Mouse (Mus musculus): ENCODE data around the gene Ugt1a6a.

- TF ChIP-seq POLR2A (IDR thresholded peaks at IDR 0.05; ENCODE audit: control insufficient read depth in 1 of 2, insufficient read depth in 1 of 2, low read depth in 1 of 2, low read length in 2 of 2, poor library complexity in 1 of 2) (no peak), CTCF (IDR thresholded peaks at IDR 0.05 in 2 of 3, conservative IDR thresholded peaks at IDR 0.05 in 1 of 3; ENCODE audit: control insufficient read depth in 1 of 3, insufficient read depth in 1 of 3, low read depth in 2 of 3, low read length in 3 of 3, poor library complexity in 1 of 3, severe bottlenecking in 1 of 3) (no peak), MXI1 (IDR thresholded peaks at IDR 0.05; ENCODE audit: low read depth, low read length) (no peak), NELFE (IDR thresholded peaks at IDR 0.05; ENCODE audit: low read depth, low read length) (no peak), ZMIZ1 (IDR thresholded peaks at IDR 0.05; ENCODE audit: low read depth, low read length) (no peak), GATA1 (IDR thresholded peaks at IDR 0.05; ENCODE audit: low read depth, low read length) (no peak), JUND (IDR thresholded peaks at IDR 0.05; ENCODE audit: low read depth, low read length) (no peak), E2F4 (IDR thresholded peaks at IDR 0.05; ENCODE audit: borderline replicate concordance, low read depth, low read length) (no peak), HCFC1 (IDR thresholded peaks at IDR 0.05; ENCODE audit: low read depth, low read length) (no peak), USF2 (IDR thresholded peaks at IDR 0.05; ENCODE audit: borderline replicate concordance in 1 of 2, insufficient read depth in 1 of 2, low read depth in 1 of 2, low read length in 2 of 2) (no peak), RCOR1 (IDR thresholded peaks at IDR 0.05; ENCODE audit: low read depth, low read length) (no peak), MAFK (IDR thresholded peaks at IDR 0.05; ENCODE audit: borderline replicate concordance, low read depth, low read length) (no peak), SIN3A (IDR thresholded peaks at IDR 0.05; ENCODE audit: low read length) (no peak), TAL1 (IDR thresholded peaks at IDR 0.05; ENCODE audit: low read length) (no peak)
Measured at GRCm38 (mm10) chr1:88240072-88240471, 105.5 kb downstream of the Ugt1a6a start.
